Mouse (Mus musculus) adrenal gland, postnatal 36 days (tissue): Measurements from ENCODE around the gene Btnl2. TPM values are rescaled to one million over a fixed set of nuclear protein-coding genes. Genes with fewer than 3 reads are reported as not detected.
"Not testable (repeated sequence)": the region's sequence is repeated elsewhere in the genome, so short reads cannot be mapped to it uniquely, and the experiment has no call there.

Source experiments
- DNase-seq, 2 experiments: peaks; one replicate each; pipeline ENCODE4 v3.0.0; 2021; ENCODE audit warnings: mixed read lengths in 1 of 2
- long read RNA-seq, 2 experiments: library from polyadenylated mRNA; stranded (forward); transcript quantifications; one replicate each; pipeline ENCODE4 v2.0.0; 2021; ENCODE audit warnings: borderline sequencing depth in 2 of 2
- total RNA-seq, 2 experiments: library from RNA; stranded (reverse); gene quantifications; 2 replicates each; pipeline ENCODE4 v1.2.3; 2021

The Btnl2 gene
- under 1 TPM; 0.23 to 0.30 TPM for total RNA-seq
- long read RNA-seq, experiment 1: 0 reads
- long read RNA-seq, experiment 2: 0 reads

- DNase-seq: no peak
Observed at GRCm38 (mm10) chr17:34354539-34354938, at the start of gene Btnl2. Btnl2 (plus strand) TSS chr17:34354822.

- peak; percentile 81 to 86 for DNase-seq
Observed at GRCm38 (mm10) chr17:34305380-34306030, 49.1 kb upstream of the Btnl2 start, which contains the start of gene H2-Eb1. H2-Eb1 (plus strand) TSS chr17:34305867.

- no peak for DNase-seq
Observed at GRCm38 (mm10) chr17:34306407-34306806, 48.2 kb upstream of the Btnl2 start.

- no peak for DNase-seq
Observed at GRCm38 (mm10) chr17:34307216-34307615, 47.4 kb upstream of the Btnl2 start.

- DNase-seq: no peak
Observed at GRCm38 (mm10) chr17:34308161-34308560, 46.5 kb upstream of the Btnl2 start.

GRCm38 (mm10) chr17:34309225-34309624 is 45.4 kb upstream of the Btnl2 start:
- no peak for DNase-seq

GRCm38 (mm10) chr17:34309683-34310385 is 44.8 kb upstream of the Btnl2 start:
- peak; percentile 84 to 89 for DNase-seq

- DNase-seq: not testable (repeated sequence)
Observed at GRCm38 (mm10) chr17:34310526-34310925, 44.1 kb upstream of the Btnl2 start.

GRCm38 (mm10) chr17:34312185-34312584 is 42.4 kb upstream of the Btnl2 start:
- no peak for DNase-seq

- peak; percentile 76 to 84 for DNase-seq
Observed at GRCm38 (mm10) chr17:34313393-34313792, 41.2 kb upstream of the Btnl2 start.

GRCm38 (mm10) chr17:34314286-34314685 is 40.3 kb upstream of the Btnl2 start:
- no peak for DNase-seq

- DNase-seq: no peak
Observed at GRCm38 (mm10) chr17:34315512-34315911, 39.1 kb upstream of the Btnl2 start.

GRCm38 (mm10) chr17:34316697-34317096 is 37.9 kb upstream of the Btnl2 start:
- DNase-seq: no peak

GRCm38 (mm10) chr17:34317275-34317674 is 37.3 kb upstream of the Btnl2 start:
- no peak for DNase-seq

- no peak for DNase-seq
Observed at GRCm38 (mm10) chr17:34325436-34325835, 29.2 kb upstream of the Btnl2 start, which contains the start of gene H2-Eb2. H2-Eb2 (plus strand) TSS chr17:34325665.

GRCm38 (mm10) chr17:34326373-34326772 is 28.2 kb upstream of the Btnl2 start:
- DNase-seq: no peak

- DNase-seq: no peak
Observed at GRCm38 (mm10) chr17:34329807-34330206, 24.8 kb upstream of the Btnl2 start.

GRCm38 (mm10) chr17:34331200-34331599 is 23.4 kb upstream of the Btnl2 start:
- no peak for DNase-seq

- DNase-seq: no peak
Observed at GRCm38 (mm10) chr17:34340619-34341402, 13.8 kb upstream of the Btnl2 start.

- DNase-seq: no peak
Observed at GRCm38 (mm10) chr17:34344882-34345281, 9.7 kb upstream of the Btnl2 start.

- DNase-seq: no peak
Observed at GRCm38 (mm10) chr17:34345486-34345885, 9.1 kb upstream of the Btnl2 start.

- no peak for DNase-seq
Observed at GRCm38 (mm10) chr17:34346041-34346440, 8.6 kb upstream of the Btnl2 start.
